Mouse (Mus musculus) G1E-ER4 (cell line): ENCODE measurements around the gene Csnk1d. TPM values are rescaled to one million over a fixed set of nuclear protein-coding genes. Genes with fewer than 3 reads are reported as not detected.

Source experiments
- GATA1 ChIP-seq: IDR thresholded peaks from one replicate; pipeline ENCODE4 v1.8.0; 2012; ENCODE audit warnings: low read length, inconsistent platforms
- polyA plus RNA-seq: library from polyadenylated mRNA; stranded (reverse); fragments of >175 nt; gene quantifications from 2 replicates; pipeline ENCODE4 v1.2.3, GENCODE M21; 2012

Csnk1d gene
- polyA plus RNA-seq, 1 experiment, result 204 TPM

DNA sequence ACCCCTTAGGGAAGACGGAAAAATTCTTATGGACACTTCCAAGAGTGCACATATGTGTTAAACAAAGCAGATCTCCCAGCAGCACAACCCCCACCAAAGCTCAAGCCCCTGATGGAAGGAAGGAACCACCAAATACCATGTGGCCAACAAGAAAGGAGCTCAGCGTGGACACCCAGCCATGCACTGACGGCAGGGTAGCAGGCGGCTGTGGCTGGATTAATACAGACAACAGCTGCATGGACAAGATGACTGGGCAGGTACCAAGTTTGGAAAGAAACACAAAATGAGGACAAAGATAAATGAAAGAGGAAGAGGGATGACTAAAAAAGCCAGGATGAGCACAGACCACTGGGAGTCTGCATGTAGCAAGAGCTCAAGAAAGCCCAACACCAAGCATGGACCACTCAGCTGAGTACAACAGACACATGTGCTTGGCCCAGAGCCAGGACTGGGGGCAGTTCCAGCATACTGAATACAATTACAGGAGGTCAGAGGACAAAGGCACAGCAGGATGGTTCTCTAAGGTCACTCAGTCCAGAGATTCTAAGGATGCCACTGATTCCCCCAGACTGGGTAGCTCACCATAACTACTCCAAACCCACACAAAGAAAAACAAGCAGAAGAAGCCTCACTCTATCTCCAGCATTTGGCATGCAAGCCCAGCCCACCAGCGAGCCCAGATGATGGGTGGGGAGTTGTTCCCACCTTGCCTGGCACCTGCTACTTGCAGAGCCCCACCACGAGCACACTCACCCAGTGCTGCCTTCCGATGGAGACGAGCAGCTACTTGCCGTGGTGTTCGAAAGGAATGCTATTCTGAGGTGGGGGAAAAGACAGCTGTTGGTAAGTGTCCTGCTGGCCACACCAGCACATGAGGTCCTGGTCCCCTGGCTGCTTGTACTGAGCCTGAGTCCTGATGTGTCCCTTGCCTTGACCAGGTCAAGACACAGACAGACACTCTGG lies 26.7 kb downstream of the Csnk1d start:
- no peak for TF ChIP-seq GATA1

- no peak for TF ChIP-seq GATA1
Observed at GRCm38 (mm10) chr11:120962909-120963308, 28.2 kb downstream of the Csnk1d start.

- no peak for TF ChIP-seq GATA1
Observed at GRCm38 (mm10) chr11:120962050-120962771, 28.9 kb downstream of the Csnk1d start.

DNA sequence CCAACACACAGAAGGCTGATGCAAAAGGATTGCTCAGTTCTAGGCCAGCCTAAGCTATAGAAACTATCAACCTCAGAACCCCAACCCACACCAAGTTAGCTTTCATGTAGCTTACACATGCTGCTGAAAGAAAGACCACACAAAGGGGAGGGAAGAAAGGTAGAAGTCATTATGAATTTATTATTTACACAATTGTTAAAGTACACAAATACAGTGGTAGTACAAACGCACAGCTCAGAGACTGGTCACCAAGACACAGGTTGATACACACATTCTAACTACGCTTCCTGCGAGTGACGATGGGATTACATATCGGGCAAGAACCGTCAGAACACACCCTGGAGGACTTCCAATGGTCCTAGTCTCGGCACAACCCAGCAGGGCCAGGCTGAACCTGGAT lies 29.5 kb downstream of the Csnk1d start:
- TF ChIP-seq GATA1, result no peak

DNA sequence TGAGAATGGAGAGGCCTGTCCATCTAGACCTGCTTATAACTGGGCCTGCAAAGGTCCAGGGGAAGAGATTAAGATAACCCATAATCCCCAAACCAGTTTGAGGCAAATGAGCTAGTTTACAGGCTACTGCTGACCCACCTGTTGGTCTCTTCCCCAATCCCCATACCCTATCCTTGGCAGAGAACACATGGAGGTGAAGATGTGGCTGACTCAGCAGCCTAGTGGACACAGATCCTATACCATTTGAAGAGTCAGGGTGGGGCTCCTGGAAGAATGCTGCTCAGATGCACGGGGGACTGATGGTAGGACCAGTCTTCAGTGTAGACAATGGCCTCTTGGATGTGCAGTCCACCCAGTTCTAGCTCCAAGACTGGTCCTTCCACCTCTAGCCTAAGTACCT lies 30.9 kb downstream of the Csnk1d start:
- TF ChIP-seq GATA1, result no peak

- peak; percentile 35 for TF ChIP-seq GATA1
Observed at GRCm38 (mm10) chr11:120959564-120959963, 31.6 kb downstream of the Csnk1d start.

GRCm38 (mm10) chr11:120959066-120959465 lies 32.1 kb downstream of the Csnk1d start:
- no peak for TF ChIP-seq GATA1

- no peak for TF ChIP-seq GATA1
Observed at GRCm38 (mm10) chr11:120957731-120958257, 33.3 kb downstream of the Csnk1d start.

GRCm38 (mm10) chr11:120957052-120957451 lies 34.1 kb downstream of the Csnk1d start:
- TF ChIP-seq GATA1, result no peak

- TF ChIP-seq GATA1, result no peak
Observed at GRCm38 (mm10) chr11:120955701-120956100, 35.4 kb downstream of the Csnk1d start.

DNA sequence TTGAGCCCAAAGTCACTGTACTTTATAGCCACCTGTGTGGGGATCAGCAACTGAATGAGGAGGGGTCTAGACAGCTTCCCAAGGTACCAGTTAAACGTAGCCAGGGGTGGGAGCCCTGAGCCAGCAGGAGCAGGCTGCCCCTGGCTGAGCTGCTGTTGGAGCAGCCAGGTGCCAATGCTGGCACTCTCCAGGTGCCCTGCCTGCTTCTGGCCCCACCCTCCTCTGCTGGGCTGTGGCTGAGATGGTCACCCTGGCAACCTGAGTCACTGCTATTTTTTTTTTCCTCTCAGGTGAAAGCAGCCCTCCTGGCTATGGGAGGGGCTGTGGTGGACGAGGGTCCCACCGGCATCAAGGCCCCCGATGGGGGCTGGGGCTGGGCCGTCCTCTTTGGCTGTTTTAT lies 36.2 kb downstream of the Csnk1d start:
- no peak for TF ChIP-seq GATA1

DNA sequence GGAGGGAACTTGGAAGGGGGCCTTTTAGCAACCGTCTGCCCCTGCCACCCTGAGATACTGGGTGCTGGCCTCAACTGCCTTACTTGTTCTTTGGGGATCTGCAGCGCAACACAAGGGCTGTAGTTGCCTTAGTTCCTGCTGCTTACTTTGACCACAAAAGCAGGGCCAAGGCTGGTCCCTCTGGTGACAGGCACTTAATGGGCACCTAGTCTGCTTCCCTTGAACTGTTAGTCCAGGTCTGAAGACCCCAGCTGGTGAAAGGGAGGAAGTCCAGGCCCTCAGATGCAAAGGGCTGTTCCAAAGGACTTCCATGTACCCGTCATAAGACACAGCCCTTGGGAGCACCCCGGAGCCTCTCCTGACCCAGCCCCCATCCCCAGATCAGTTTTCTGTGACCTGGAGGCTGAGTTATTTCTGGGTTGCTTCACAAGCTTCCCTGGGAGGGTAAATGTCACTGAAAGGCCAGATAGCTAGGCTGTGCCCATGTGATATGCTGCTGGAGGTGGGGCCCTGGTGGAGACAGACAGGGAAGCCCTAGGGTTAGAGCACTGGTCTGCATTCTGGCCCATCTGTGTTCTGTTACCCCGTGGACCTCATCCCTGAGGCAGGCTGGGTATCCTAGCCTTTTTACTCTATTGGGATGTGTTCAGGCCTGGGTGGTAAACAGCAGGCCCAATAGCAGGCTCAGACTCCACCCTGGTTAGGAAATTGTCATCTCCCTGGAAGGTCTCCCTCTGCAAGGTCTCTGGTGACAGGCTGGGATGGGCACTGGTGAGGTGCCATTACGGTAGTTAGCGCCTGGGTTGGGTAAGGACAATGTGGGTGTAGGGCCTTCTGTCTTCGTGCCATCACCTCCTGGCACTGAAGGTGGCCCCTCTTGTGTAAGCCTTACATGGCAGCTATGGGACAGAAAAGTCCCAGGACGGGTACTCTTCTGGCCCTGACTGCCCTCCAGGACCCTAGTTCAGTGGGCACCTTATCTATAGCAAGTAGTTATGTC lies 39.1 kb downstream of the Csnk1d start:
- TF ChIP-seq GATA1, result no peak

DNA sequence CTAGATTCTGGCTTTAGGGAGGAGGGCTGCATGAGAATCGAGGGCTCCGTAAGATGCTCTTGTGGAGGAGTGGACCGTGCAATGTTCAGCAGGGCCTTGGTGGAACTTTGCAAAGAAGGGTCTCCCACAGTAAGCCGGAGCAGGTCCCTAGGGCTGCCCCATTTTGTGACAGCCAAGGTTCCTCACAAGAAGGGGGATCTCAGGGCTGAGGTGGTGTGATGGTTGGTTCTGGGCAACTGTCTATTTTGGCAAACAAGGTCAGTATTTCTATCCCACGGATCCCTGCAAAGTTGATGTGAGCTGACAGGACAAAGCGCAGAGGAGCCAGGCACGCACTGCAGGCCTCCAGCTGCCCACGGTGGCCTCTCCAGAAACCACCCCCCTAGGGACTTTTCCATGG lies 39.9 kb downstream of the Csnk1d start:
- no peak for TF ChIP-seq GATA1

DNA sequence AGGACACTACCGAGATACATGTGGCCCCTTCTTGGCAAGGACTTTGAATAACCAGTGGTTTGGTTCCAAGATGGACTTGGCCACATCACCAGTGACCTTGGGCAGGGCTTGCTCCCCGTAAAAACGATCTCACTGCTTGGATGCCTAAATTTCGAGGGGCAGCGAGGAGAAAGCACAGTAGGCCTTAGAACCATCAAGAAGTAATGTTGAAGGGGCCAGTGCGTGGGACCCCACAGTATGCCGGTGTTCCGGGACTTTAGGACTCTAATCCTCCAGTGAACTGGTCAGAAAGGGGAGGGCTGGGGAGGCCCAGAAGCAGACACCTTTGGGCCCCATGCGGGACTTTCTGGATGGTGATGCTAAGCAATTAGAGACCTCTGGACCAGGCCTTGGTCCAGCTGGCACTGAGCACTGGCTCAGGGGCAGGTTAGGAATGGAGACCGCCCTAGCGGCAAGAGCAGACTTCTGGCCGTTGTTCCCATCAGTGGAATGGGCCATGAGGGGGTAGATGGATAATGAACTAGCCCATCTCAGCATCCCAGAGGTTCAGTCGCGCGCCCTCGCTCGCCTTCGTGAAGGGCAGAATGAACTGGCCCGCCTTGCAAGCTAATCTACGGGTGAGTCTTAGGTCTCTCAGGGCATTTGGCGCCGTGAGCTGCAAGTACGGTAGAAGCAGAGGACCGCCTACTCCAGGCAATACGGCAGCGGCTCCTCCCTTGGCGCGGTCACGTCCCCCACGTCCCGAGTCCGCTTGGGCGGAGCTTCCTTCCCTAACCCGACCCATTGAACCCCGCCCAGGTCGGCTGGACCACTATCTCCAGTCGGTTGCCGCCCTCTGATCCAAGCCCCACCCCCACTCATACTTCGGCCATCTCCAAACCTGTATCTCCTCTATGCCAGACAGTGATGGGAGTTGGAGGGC lies 40.6 kb downstream of the Csnk1d start:
- TF ChIP-seq GATA1, result no peak
